Mouse (Mus musculus): ENCODE measurements around the gene Tbc1d14. TPM values are rescaled to one million over a fixed set of nuclear protein-coding genes. Genes with fewer than 3 reads are reported as not detected.

The Tbc1d14 gene
- total and polyA plus RNA-seq, 2 experiments: 5.4 to 8.4 TPM

GRCm38 (mm10) chr5:36526921-36527320 is 66.2 kb downstream of the Tbc1d14 start:
- Histone ChIP-seq H3K4me1 (ENCODE audit: control insufficient read depth, insufficient read depth, low read length) (peaks cover 11% of the 10 kb centered on the region), H3K36me3 (ENCODE audit: control insufficient read depth, insufficient read depth, low read length) (no peaks in the 10 kb centered on the region; the same call in none of the 2 replicates), H3K27ac (replicated peaks; ENCODE audit: insufficient read depth, low read depth, low read length) (no peak overlapping the region), H3K27me3 (ENCODE audit: control insufficient read depth, insufficient read depth, low read length) (no peaks in the 10 kb centered on the region), H3K79me2 (ENCODE audit: control insufficient read depth, insufficient read depth, low read length) (peaks cover 16% of the 10 kb centered on the region; the same call in 1 of the 2 replicates), H3K9ac (ENCODE audit: low read depth, low read length) (no peak overlapping the region), H3K4me3 (ENCODE audit: insufficient read depth, low read depth, low read length) (no peak overlapping the region)
- DNase-seq (ENCODE audit: extremely low read depth, low read depth, low spot score): peak; percentile 75
- no peak for TF ChIP-seq CTCF (IDR thresholded peaks at IDR 0.05; ENCODE audit: low read depth, low read length)
- TF ChIP-seq POLR2A (IDR thresholded peaks at IDR 0.05; ENCODE audit: extremely low read depth, insufficient read depth, low read length): no peak
- WGBS: 68% methylated on average over 2 of the region's 2 CpGs

- no peak for DNase-seq (ENCODE audit: extremely low read depth, low read depth, low spot score)
- TF ChIP-seq POLR2A (IDR thresholded peaks at IDR 0.05; ENCODE audit: extremely low read depth, insufficient read depth, low read length) (no peak), CTCF (IDR thresholded peaks at IDR 0.05; ENCODE audit: low read depth, low read length) (peak; percentile 54)
- WGBS: 82% methylated on average over 5 of the region's 5 CpGs
Observed at GRCm38 (mm10) chr5:36526274-36526673, 66.8 kb downstream of the Tbc1d14 start.

GRCm38 (mm10) chr5:36525216-36525615 is 67.9 kb downstream of the Tbc1d14 start:
- peaks cover 11% of the 10 kb centered on the region for H3K4me1 ChIP-seq (ENCODE audit: control insufficient read depth, insufficient read depth, low read length)

More at GRCm38 (mm10) chr5:36526274-36526673, 66.8 kb downstream of the Tbc1d14 start:
- Histone ChIP-seq H3K4me1 (ENCODE audit: control insufficient read depth, insufficient read depth, low read length) (peaks cover 11% of the 10 kb centered on the region), H3K79me2 (ENCODE audit: control insufficient read depth, insufficient read depth, low read length) (peaks cover 15% of the 10 kb centered on the region; the same call in 1 of the 2 replicates), H3K36me3 (ENCODE audit: control insufficient read depth, insufficient read depth, low read length) (no peaks in the 10 kb centered on the region; the same call in none of the 2 replicates), H3K9ac (ENCODE audit: low read depth, low read length) (no peak overlapping the region), H3K4me3 (ENCODE audit: insufficient read depth, low read depth, low read length) (no peak overlapping the region), H3K27me3 (ENCODE audit: control insufficient read depth, insufficient read depth, low read length) (no peaks in the 10 kb centered on the region), H3K27ac (replicated peaks; ENCODE audit: insufficient read depth, low read depth, low read length) (no peak overlapping the region)

GRCm38 (mm10) chr5:36523219-36523703 is 69.8 kb downstream of the Tbc1d14 start:
- peaks cover 3% of the 10 kb centered on the region; the same call in 1 of the 2 replicates for H3K4me1 ChIP-seq (ENCODE audit: control insufficient read depth, insufficient read depth, low read length)
- peaks cover 9% of the 10 kb centered on the region; the same call in 1 of the 2 replicates for H3K79me2 ChIP-seq (ENCODE audit: control insufficient read depth, insufficient read depth, low read length)
- H3K9ac ChIP-seq (ENCODE audit: low read depth, low read length): no peak overlapping the region
- peaks cover 12% of the 10 kb centered on the region for H3K36me3 ChIP-seq (ENCODE audit: control insufficient read depth, insufficient read depth, low read length)
- no peak overlapping the region for H3K4me3 ChIP-seq (ENCODE audit: insufficient read depth, low read depth, low read length)
- TF ChIP-seq POLR2A (IDR thresholded peaks at IDR 0.05; ENCODE audit: extremely low read depth, insufficient read depth, low read length): no peak
- TF ChIP-seq CTCF (IDR thresholded peaks at IDR 0.05; ENCODE audit: low read depth, low read length): no peak
- 76% methylated on average over 5 of the region's 5 CpGs for WGBS
- no peaks in the 10 kb centered on the region for H3K27me3 ChIP-seq (ENCODE audit: control insufficient read depth, insufficient read depth, low read length)
- DNase-seq (ENCODE audit: extremely low read depth, low read depth, low spot score): no peak
- H3K27ac ChIP-seq (replicated peaks; ENCODE audit: insufficient read depth, low read depth, low read length): no peak overlapping the region

More at GRCm38 (mm10) chr5:36525216-36525615, 67.9 kb downstream of the Tbc1d14 start:
- no peak overlapping the region for H3K27ac ChIP-seq (replicated peaks; ENCODE audit: insufficient read depth, low read depth, low read length)
- H3K9ac ChIP-seq (ENCODE audit: low read depth, low read length): no peak overlapping the region
- TF ChIP-seq POLR2A (IDR thresholded peaks at IDR 0.05; ENCODE audit: extremely low read depth, insufficient read depth, low read length) (no peak), CTCF (IDR thresholded peaks at IDR 0.05; ENCODE audit: low read depth, low read length) (no peak)
- H3K79me2 ChIP-seq (ENCODE audit: control insufficient read depth, insufficient read depth, low read length): peaks cover 12% of the 10 kb centered on the region; the same call in 1 of the 2 replicates
- H3K36me3 ChIP-seq (ENCODE audit: control insufficient read depth, insufficient read depth, low read length): peaks cover 6% of the 10 kb centered on the region
- no peak overlapping the region for H3K4me3 ChIP-seq (ENCODE audit: insufficient read depth, low read depth, low read length)
- 21% methylated on average over 2 of the region's 2 CpGs for WGBS
- H3K27me3 ChIP-seq (ENCODE audit: control insufficient read depth, insufficient read depth, low read length): no peaks in the 10 kb centered on the region
- DNase-seq (ENCODE audit: extremely low read depth, low read depth, low spot score): no peak

GRCm38 (mm10) chr5:36522782-36523181 is 70.3 kb downstream of the Tbc1d14 start:
- Histone ChIP-seq H3K36me3 (ENCODE audit: control insufficient read depth, insufficient read depth, low read length) (peaks cover 13% of the 10 kb centered on the region), H3K4me3 (ENCODE audit: insufficient read depth, low read depth, low read length) (no peak overlapping the region), H3K9ac (ENCODE audit: low read depth, low read length) (no peak overlapping the region), H3K27me3 (ENCODE audit: control insufficient read depth, insufficient read depth, low read length) (no peaks in the 10 kb centered on the region), H3K79me2 (ENCODE audit: control insufficient read depth, insufficient read depth, low read length) (0 out of 2 replicates have a peak, but pooled peaks cover 4% of the 10 kb centered on the region), H3K4me1 (ENCODE audit: control insufficient read depth, insufficient read depth, low read length) (peaks cover 3% of the 10 kb centered on the region; the same call in 1 of the 2 replicates), H3K27ac (replicated peaks; ENCODE audit: insufficient read depth, low read depth, low read length) (no peak overlapping the region)
- no peak for DNase-seq (ENCODE audit: extremely low read depth, low read depth, low spot score)
- TF ChIP-seq POLR2A (IDR thresholded peaks at IDR 0.05; ENCODE audit: extremely low read depth, insufficient read depth, low read length) (no peak), CTCF (IDR thresholded peaks at IDR 0.05; ENCODE audit: low read depth, low read length) (no peak)
- 8% methylated on average over 2 of the region's 2 CpGs for WGBS

GRCm38 (mm10) chr5:36519751-36520150 is 73.3 kb downstream of the Tbc1d14 start:
- no peak for DNase-seq (ENCODE audit: extremely low read depth, low read depth, low spot score)
- Histone ChIP-seq H3K79me2 (ENCODE audit: control insufficient read depth, insufficient read depth, low read length) (no peaks in the 10 kb centered on the region), H3K27me3 (ENCODE audit: control insufficient read depth, insufficient read depth, low read length) (no peaks in the 10 kb centered on the region), H3K27ac (replicated peaks; ENCODE audit: insufficient read depth, low read depth, low read length) (no peak overlapping the region), H3K36me3 (ENCODE audit: control insufficient read depth, insufficient read depth, low read length) (peaks cover 22% of the 10 kb centered on the region), H3K4me3 (ENCODE audit: insufficient read depth, low read depth, low read length) (no peak overlapping the region), H3K4me1 (ENCODE audit: control insufficient read depth, insufficient read depth, low read length) (no peaks in the 10 kb centered on the region), H3K9ac (ENCODE audit: low read depth, low read length) (no peak overlapping the region)
- TF ChIP-seq POLR2A (IDR thresholded peaks at IDR 0.05; ENCODE audit: extremely low read depth, insufficient read depth, low read length) (no peak), CTCF (IDR thresholded peaks at IDR 0.05; ENCODE audit: low read depth, low read length) (no peak)
- 91% methylated on average over 3 of the region's 3 CpGs for whole genome bisulfite sequencing
